Mouse (Mus musculus) spleen, adult 2 months (tissue): ENCODE data around the gene 1700088E04Rik. TPM values are rescaled to one million over a fixed set of nuclear protein-coding genes. Genes with fewer than 3 reads are reported as not detected.

Source experiments
- DNase-seq, 2 experiments: peaks; one replicate each; pipeline versions ENCODE4 v3.0.0 to v3.0.0-alpha.2; 2012 to 2021; ENCODE audit warnings: low spot score in 2 of 2, low read depth in 1 of 2
- H3K27ac ChIP-seq: fragments of 200-500 bp; 2 replicates; pipeline ENCODE4 v1.5.1; 2012; ENCODE audit warnings: low read length, inconsistent platforms; ENCODE audit not compliant: insufficient read depth
- H3K27me3 ChIP-seq: fragments of 200-500 bp; 2 replicates; pipeline ENCODE4 v1.6.1; 2012; ENCODE audit warnings: mild to moderate bottlenecking, moderate library complexity, low read length, inconsistent platforms; ENCODE audit not compliant: control insufficient read depth, insufficient read depth
- H3K36me3 ChIP-seq: fragments of 200-500 bp; 2 replicates; pipeline ENCODE4 v1.6.1; 2012; ENCODE audit warnings: mild to moderate bottlenecking, low read length, inconsistent platforms; ENCODE audit not compliant: control insufficient read depth, insufficient read depth
- H3K4me1 ChIP-seq: fragments of 200-500 bp; 2 replicates; pipeline ENCODE4 v1.6.1; 2011; ENCODE audit warnings: inconsistent platforms; ENCODE audit not compliant: control insufficient read depth, insufficient read depth, insufficient read length
- H3K4me3 ChIP-seq: fragments of 200-500 bp; 2 replicates; pipeline ENCODE4 v1.5.1; 2011; ENCODE audit warnings: mild to moderate bottlenecking, inconsistent platforms; ENCODE audit not compliant: insufficient read depth, insufficient read length; ENCODE audit errors: extremely low read depth
- CTCF ChIP-seq: fragments of 200-500 bp; IDR thresholded peaks from 2 replicates; pipeline ENCODE4 v1.5.1; 2011; ENCODE audit warnings: mild to moderate bottlenecking, inconsistent platforms; ENCODE audit not compliant: insufficient read depth, insufficient read length, insufficient replicate concordance; ENCODE audit errors: extremely low read depth
- POLR2A ChIP-seq: fragments of 200-500 bp; IDR thresholded peaks from 2 replicates; pipeline ENCODE4 v1.6.1; 2011; ENCODE audit warnings: low read depth, low read length, inconsistent platforms
- WGBS: fragments of 180-500 bp; shearing (Covaris S2); methylation state at CpG from one replicate; pipeline ENCODE4 v1.1.7; 2018; 5-methylcytosine and 5-hydroxymethylcytosine counted together
- polyA plus RNA-seq: library from polyadenylated mRNA; depleted of rRNA; stranded (reverse); fragments of >200 nt; gene quantifications from 2 replicates; pipeline ENCODE4 v1.2.3, GENCODE M21; 2012; rRNA removed

Gene 1700088E04Rik
- polyA plus RNA-seq, 1 experiment = 0.53 TPM

DNA sequence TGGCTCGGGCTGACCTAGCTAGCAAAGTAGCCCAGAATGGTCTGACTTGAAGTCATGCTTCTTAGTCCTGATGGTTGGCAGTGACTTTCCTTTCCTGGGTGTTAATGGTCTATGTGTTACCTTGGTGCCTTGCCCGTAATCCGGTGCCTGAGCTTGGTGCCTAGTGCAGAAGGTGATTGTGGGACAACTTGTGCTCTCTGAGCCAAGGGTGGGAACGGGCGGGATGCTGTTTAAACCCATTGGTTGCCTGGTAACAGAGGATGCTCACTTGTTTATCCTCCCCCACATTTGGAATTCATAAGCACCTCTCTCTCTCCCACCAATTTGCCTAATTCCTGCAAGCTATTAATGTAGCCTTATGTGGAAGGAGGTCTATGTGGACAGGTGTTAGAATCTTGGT is 45.6 kb downstream of the 1700088E04Rik start:
- no peak for TF ChIP-seq CTCF
- TF ChIP-seq POLR2A = no peak
- Histone ChIP-seq H3K27ac (no peak overlapping the region), H3K36me3 (peaks cover 32% of the 10 kb centered on the region), H3K27me3 (no peaks in the 10 kb centered on the region), H3K4me3 (no peak overlapping the region), H3K4me1 (no peaks in the 10 kb centered on the region)
- DNase-seq = no peak
- WGBS = 95% methylated on average over 5 of the region's 5 CpGs

DNA sequence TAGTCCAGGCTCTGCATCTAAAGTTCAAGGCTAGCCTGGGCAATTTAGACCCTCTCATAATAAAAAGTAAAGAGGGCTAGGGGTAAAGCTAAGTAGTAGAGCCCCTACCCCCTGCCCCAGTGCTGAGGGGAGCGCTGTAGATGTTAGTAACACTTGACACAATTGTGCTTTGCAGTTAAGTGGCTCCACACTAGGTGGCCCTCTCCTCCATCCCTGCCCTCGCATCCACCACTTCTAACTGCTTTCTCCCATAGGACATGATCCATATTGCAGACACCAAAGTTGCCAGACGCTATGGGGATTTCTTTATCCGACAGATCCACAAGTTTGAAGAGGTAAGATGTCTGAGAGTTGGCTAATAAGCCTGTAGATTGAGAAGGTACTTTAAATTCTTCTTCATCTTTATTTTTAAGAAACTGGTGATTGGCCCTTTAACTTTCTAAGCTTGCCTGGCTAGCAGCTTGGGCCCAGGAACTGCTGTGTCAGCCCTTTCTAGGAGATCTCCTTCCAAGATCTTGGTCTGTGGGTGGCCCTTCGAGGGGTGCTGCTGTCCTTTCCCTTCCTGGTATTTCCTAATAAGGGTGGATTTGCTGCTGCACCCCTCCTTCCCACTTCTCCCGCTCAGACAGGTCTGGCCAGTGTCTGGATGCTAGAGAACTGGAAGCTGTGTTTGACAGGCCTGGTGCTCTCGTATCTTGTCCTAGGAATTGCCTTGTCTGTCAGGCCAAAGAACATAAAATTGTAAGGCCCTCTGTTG is 47.8 kb downstream of the 1700088E04Rik start:
- H3K27me3 ChIP-seq = no peaks in the 10 kb centered on the region
- no peak for DNase-seq
- peaks cover 44% of the 10 kb centered on the region for H3K36me3 ChIP-seq
- H3K4me3 ChIP-seq = no peak overlapping the region
- H3K4me1 ChIP-seq = no peaks in the 10 kb centered on the region
- 86% methylated on average over 7 of the region's 7 CpGs for WGBS
- no peak overlapping the region for H3K27ac ChIP-seq
- no peak for TF ChIP-seq POLR2A
- TF ChIP-seq CTCF = no peak

- no peak overlapping the region for H3K27ac ChIP-seq
- no peak overlapping the region for H3K4me3 ChIP-seq
- no peak for DNase-seq
- no peaks in the 10 kb centered on the region for H3K27me3 ChIP-seq
- H3K36me3 ChIP-seq = peaks cover 48% of the 10 kb centered on the region
- 91% methylated on average over 6 of the region's 6 CpGs for WGBS
- H3K4me1 ChIP-seq = no peaks in the 10 kb centered on the region
- TF ChIP-seq POLR2A = no peak
- TF ChIP-seq CTCF = no peak
These were observed 48.8 kb downstream of the 1700088E04Rik start for GRCm38 (mm10) chr15:79092284-79092683.

- TF ChIP-seq CTCF = no peak
- no peak for TF ChIP-seq POLR2A
- H3K4me1 ChIP-seq = no peaks in the 10 kb centered on the region; the same call in 1 of the 2 replicates
- no peak overlapping the region for H3K4me3 ChIP-seq
- no peak overlapping the region for H3K27ac ChIP-seq
- no peaks in the 10 kb centered on the region for H3K27me3 ChIP-seq
- peaks cover 54% of the 10 kb centered on the region for H3K36me3 ChIP-seq
- DNase-seq = no peak
- 94% methylated on average over 7 of the region's 7 CpGs for WGBS
These were observed 61.5 kb downstream of the 1700088E04Rik start for GRCm38 (mm10) chr15:79079567-79079966.

Other genes starting within 250 kb of the 1700088E04Rik start
- 0.12 and 0.13 TPM in 2 replicates for gene Gm49510, start 241.6 kb downstream of the 1700088E04Rik start, polyA plus RNA-seq
- 182 and 272 TPM in 2 replicates for gene Sh3bp1, start 241.5 kb downstream of the 1700088E04Rik start, polyA plus RNA-seq
- 13.1 and 23.5 TPM in 2 replicates for gene Pdxp, start 227.3 kb downstream of the 1700088E04Rik start, polyA plus RNA-seq
- 75.4 and 93.0 TPM in 2 replicates for gene Lgals1, start 214.5 kb downstream of the 1700088E04Rik start, polyA plus RNA-seq
- 14.2 TPM in 2 replicates for gene Nol12, start 206.3 kb downstream of the 1700088E04Rik start, polyA plus RNA-seq
- 40.9 and 44.8 TPM in 2 replicates for gene Triobp, start 193.5 kb downstream of the 1700088E04Rik start, polyA plus RNA-seq
- gene H1f0, start 112.8 kb downstream of the 1700088E04Rik start, polyA plus RNA-seq = 14.3 and 25.4 TPM in 2 replicates
- gene Galr3, start 99.4 kb downstream of the 1700088E04Rik start, polyA plus RNA-seq = 0.39 and 1.0 TPM in 2 replicates
- 57.3 and 78.9 TPM in 2 replicates for gene Ankrd54, start 78.4 kb downstream of the 1700088E04Rik start, polyA plus RNA-seq
- 85.7 and 97.2 TPM in 2 replicates for gene Eif3l, start 66.1 kb downstream of the 1700088E04Rik start, polyA plus RNA-seq
- 20.0 and 24.9 TPM in 2 replicates for gene Micall1, start 32.4 kb downstream of the 1700088E04Rik start, polyA plus RNA-seq
- gene Polr2f, start 244 bp downstream of the 1700088E04Rik start, polyA plus RNA-seq = 20.3 and 25.4 TPM in 2 replicates
- gene Sox10, start 24.0 kb upstream of the 1700088E04Rik start, polyA plus RNA-seq = 0.75 and 2.0 TPM in 2 replicates
- 13.7 and 15.4 TPM in 2 replicates for gene Pick1, start 87.9 kb upstream of the 1700088E04Rik start, polyA plus RNA-seq
- not detected in 2 replicates for gene Gm49486, start 88.1 kb upstream of the 1700088E04Rik start, polyA plus RNA-seq
- gene Slc16a8, start 113.5 kb upstream of the 1700088E04Rik start, polyA plus RNA-seq = not detected in 2 replicates
- 0.14 and 0.18 TPM in 2 replicates for gene Baiap2l2, start 144.3 kb upstream of the 1700088E04Rik start, polyA plus RNA-seq
- gene Pla2g6, start 187.1 kb upstream of the 1700088E04Rik start, polyA plus RNA-seq = 15.1 and 19.3 TPM in 2 replicates
- 2.0 and 2.6 TPM in 2 replicates for gene Maff, start 205.4 kb upstream of the 1700088E04Rik start, polyA plus RNA-seq